Mouse (Mus musculus) adrenal gland, adult 8-10 months (tissue): ENCODE data around the gene Rprd1b. TPM values are rescaled to one million over a fixed set of nuclear protein-coding genes. Genes with fewer than 3 reads are reported as not detected.
"Not testable (repeated sequence)": the region's sequence is repeated elsewhere in the genome, so short reads cannot be mapped to it uniquely, and the experiment has no call there.

ENCODE experiments used
- DNase-seq: peaks from one replicate; pipeline ENCODE4 v3.0.0; 2022
- total RNA-seq, 4 experiments: library from RNA; stranded (reverse); gene quantifications; 2 replicates each; pipeline ENCODE4 v1.2.4; 2022

Gene Rprd1b
- total RNA-seq, 4 experiments from 2014 or later: 32.9 to 45.6 (median 40.1) TPM

DNA sequence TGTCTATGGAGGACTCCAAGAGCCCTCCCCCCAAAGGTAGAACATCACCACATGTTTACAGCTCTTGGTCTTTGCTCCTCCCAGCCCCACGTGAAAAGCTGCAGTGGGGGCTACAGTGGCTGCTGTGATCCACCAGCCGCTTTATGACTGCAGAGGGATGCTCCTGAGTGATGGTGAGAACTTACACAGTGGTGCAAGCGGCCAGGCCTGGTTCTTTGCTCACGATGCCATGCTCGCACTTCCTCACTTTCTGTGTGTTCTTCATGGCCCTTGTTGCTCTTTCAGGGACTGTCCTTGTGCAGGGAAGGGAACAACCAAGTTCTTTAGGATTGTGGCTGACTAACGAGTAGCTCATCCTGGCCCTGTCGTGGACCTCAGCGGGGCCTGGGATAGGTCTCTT, 15.2 kb downstream of the Rprd1b start:
- no peak for DNase-seq

DNA sequence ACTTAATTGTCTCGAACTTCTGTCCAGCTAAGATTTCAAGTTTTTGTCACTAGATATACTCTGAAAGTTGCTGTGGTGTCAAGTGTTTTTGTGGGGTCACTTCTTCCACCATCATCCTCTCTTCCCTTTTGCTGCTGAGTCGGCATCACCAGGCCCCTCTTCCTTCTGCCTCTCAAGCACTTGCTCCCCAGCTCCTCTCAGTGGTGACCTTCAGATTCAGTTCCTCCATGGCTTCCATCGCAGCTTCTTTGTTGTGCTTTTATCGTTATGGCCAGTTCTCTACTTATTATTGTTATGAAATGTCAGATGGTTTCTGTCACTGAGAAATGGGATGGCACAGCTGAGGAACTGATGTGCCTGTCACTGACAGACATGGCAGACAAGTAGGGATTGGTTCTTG, 17.9 kb downstream of the Rprd1b start:
- DNase-seq: no peak

DNA sequence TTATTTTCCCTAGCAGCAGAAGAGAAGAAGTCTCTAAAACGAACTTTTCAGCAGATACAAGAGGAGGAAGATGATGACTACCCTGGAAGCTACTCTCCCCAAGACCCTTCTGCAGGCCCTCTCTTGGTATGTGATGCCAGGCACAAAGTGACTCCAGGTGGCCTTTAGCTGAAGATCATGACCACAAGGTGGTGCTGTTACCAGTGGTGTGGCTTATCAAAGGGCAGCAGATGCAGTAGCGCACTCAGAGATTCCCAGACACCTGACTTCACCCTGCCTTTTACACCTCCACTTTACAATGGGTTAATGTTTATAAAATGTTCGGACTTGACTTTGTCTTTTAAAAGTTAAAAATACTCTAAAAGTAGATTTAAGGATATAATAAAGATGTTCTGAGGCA, 19.6 kb downstream of the Rprd1b start:
- no peak for DNase-seq

DNA sequence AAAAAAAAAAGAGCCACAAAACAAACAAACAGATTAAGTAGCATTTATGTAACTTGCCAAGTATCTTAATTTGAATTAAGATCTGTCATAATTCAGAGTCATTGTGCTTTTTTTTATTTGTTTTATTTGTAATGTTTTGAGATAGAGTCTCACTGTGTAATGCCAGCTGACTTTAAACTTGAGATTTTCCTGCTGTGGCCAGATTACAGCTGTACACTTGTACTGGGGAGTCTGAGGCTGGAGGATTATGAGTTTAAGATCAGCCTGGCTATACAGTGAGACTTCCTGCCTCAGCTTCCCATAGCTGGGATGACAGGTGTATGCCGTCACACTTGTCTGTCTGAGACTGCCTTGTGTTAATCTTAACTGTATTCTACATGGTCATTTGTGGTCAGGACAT, 20.4 kb downstream of the Rprd1b start:
- no peak for DNase-seq

DNA sequence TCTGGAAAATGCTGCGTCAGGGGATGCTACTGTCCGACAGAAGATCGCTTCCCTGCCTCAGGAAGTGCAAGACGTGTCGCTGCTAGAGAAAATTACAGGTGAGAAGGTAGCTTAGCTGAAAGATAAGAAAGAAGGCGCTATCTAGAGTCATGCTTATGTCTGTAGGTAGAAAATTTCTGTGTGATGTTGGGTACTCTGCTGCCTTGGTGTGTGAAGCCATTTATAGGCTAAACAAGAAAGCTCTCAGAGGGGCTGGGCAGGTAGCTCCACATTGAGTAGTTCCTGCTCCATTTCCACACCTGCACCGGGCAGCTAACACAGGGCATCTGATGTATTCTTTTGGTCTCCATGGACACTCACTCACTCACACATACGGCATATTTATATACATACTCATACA, 21.8 kb downstream of the Rprd1b start:
- DNase-seq: no peak

DNA sequence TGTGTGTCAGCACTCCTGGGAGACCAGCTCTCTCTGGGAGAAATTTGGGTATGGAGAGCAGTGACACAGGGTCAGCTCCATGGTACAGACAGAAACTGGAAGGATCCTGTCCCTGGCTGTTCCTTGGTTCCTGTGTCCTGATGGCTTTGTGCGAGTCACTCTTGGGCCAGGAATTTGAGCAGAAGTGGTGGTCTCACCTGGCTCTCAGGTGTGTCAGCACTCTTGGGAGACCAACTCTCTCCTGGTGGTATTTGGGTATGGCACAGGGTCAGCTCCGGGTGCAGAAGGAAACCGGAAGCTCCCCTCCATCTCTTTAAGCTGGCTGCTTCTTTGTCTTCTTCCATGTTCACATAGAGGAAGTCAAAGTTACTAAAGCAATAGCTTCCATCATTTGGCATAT, 26.3 kb downstream of the Rprd1b start:
- DNase-seq: no peak

DNA sequence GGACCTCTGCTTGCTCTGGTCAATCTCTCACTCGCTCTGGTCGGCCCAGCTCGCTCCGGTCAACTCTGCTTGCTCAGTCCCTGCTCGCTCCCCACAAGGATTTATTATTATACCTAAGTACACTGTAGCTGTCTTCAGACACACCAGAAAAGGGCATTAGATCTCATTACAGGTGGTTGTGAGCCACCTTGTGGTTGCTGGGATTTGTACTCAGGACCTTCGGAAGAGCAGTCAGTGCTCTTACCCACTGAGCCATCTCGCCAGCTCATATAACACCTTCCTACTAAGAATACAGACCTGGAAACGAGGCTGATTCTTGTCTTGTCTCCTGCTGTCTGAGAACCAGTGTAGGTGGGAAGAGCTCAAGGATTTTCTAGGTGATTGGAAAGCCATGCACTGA, 27.1 kb downstream of the Rprd1b start:
- DNase-seq: not testable (repeated sequence)

DNA sequence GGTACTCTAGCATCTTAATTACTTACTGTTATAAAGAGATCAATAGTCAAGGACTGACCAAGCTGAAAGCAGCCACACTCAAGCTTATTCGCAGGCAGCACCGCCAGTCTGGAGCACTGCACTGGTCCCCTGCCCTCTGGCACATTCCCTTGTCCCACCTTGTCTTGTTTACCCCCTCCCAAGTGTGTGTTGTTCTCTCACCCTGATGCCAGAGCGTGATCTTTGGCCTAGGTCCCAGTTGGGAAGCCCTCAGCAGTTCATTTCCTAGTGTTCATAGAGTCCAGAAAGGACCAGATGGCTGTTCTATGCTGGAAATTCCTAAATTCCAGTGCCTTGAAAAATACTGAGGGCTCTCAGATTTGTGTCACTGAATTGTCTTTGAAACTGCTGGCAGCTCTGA, 28.7 kb downstream of the Rprd1b start:
- DNase-seq: no peak

DNA sequence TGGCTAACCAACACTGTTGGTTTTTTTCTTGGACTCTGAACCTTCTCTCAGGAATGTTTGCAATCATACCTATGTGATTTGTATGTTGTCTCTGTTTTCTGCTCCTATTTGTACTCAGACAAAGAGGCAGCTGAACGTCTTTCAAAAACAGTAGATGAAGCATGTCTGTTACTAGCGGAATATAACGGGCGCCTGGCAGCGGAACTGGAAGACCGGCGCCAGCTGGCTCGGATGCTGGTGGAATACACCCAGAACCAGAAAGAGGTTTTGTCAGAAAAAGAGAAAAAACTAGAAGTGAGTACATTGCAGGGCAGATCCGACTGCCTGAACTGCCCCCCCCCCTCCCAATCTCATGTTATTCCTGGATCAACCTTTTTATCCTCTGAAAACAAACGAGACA, 30.2 kb downstream of the Rprd1b start:
- no peak for DNase-seq

DNA sequence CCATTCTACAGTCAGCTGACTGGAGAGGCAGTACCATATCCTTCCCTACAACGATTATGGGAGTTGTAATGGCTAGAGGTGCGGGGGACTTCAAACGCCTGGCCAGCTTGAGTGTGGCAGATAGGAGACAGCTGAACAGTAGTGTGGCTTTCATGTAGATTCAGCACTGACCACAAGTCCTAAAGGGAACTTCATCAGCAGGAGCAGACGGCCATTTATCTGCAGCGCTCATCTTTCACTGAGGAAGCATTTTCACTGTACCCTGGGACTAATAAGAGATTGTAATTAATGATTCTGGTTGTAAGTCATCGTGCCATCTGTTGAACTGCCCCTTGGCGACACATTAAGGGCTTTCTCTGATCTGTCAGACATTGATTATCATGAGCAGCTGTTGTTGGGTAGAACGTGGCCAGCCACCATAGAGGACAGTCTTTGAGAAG, 31.4 kb downstream of the Rprd1b start:
- DNase-seq: no peak

DNA sequence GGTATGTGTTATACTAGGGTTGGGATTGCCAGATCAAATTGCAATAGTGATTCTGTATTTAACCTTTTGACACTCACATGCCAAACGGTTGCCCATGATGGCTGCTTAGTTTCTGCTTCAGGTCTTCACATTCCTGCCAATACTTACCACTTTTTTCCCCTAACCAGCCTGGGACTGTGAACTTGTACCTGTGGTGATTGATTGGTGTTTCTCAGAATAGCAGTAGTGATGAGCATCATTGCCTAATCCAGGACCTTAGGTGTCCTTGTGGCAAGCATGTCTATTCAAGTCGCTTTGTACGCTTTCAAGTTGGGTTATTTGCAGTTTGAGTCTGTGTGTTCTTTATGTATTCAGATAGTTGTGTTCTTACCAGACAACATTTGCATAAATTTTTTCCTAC, 34.7 kb downstream of the Rprd1b start:
- DNase-seq: no peak

DNA sequence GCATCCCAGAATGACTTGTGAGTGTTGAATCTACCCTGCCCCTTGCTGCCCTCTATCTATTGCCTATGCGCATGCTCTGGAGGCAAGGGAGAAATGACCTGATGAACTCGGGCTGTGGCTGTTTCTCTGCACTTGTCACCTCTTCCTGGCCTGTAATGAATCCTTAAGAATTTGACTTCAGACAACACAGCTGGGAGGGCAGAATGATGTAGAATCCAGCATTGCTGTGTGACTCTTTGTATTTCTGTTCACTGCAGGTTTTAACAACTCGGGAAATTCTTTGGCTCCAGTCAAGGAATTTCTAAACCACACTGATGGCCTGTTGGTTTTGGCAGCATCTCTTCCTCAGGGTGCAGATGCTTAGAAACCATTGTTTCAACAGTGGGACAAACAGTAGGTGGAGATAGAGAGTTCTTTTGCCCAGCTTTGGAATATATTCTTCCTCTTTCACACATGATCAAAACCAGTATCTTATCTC, 36.3 kb downstream of the Rprd1b start:
- no peak for DNase-seq

DNA sequence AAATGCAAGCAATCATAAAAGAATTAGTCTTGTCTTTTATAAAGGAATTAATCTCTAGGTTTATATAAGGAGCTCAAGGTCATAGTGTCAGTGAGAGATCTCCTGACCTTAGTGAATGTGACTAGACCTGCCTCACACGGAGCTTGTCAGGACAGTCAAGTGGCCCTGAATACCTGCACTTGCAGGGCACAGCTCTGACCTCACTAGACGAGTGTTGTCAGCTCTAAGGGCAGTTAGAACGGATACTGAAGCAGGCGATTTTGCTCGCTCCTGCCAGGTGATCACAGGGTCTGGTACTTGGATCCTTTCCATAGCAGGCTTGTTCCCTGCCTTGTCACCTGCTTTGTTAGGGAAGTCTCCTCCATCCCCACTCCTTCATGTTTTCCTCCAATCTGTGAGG, 36.8 kb downstream of the Rprd1b start:
- no peak for DNase-seq

DNA sequence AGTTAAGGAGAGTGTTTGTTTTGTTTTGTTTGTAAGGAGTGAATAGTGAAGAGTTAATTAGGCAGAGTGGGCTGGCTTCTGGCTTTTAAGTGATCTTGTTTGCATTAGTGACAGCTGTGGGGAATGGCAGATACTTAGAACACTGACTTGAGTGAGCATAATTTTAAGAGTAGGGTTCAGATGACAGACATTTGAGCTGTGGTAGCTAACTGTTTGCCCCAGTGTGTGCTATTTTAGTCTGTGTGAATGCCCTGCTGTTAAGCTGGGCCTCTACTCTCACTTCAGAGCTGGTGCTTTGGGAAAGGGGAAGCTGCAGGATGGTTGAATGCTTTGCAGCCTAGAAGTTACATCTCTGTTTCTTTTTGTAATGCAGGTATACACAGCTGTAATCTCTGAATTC, 38.2 kb downstream of the Rprd1b start:
- no peak for DNase-seq

DNA sequence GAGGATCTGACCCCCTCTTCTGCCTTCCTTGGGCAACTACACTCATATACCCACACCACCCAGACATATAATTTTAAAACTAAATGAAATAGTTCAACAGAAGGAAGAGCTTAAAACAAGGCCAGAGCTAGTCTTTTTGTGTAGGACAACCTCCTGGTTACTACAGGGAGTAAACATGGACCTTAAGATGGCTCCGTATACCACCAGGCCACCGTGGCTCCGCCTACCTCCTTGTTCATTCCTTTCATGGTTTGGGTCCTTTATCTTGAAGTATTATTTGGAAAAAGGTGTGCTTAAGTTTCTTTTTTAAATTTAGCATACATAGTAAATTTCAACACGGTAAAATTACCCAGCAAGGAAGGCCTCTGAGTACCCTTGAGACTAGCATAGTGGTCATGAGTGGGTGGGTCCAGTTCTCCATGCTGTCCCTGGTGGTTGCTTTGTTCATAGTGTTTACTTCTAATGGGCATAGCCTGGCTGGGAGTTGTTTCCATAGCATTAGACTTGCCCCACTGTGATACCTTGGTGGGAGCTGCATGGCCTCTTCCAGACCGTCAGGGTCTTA, 39.0 kb downstream of the Rprd1b start:
- no peak for DNase-seq

DNA sequence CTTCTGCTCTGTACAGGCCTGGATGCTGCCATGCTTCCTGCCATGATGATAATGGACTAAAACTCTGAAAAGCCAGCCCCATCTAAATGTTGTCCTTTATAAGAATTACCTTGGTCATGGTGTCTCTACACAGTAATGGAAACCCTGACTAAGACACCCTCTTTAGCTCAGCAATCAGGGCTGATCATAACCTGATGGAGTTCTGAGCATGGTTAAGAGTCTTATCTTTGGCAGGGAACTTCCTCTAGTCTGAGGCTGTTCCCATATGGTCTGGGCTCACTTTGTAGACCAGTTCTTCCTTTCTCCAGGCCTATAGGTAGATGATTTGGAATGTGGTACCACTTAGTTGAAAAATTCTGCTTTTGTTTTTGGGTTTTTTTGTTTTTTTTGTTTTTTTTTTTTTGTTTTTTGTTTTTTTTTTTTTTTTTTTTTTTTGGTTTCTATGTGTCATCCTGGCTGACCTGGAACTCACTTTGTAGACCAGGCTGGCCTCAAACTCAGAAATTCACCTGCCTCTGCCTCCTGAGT, 40.2 kb downstream of the Rprd1b start:
- no peak for DNase-seq

DNA sequence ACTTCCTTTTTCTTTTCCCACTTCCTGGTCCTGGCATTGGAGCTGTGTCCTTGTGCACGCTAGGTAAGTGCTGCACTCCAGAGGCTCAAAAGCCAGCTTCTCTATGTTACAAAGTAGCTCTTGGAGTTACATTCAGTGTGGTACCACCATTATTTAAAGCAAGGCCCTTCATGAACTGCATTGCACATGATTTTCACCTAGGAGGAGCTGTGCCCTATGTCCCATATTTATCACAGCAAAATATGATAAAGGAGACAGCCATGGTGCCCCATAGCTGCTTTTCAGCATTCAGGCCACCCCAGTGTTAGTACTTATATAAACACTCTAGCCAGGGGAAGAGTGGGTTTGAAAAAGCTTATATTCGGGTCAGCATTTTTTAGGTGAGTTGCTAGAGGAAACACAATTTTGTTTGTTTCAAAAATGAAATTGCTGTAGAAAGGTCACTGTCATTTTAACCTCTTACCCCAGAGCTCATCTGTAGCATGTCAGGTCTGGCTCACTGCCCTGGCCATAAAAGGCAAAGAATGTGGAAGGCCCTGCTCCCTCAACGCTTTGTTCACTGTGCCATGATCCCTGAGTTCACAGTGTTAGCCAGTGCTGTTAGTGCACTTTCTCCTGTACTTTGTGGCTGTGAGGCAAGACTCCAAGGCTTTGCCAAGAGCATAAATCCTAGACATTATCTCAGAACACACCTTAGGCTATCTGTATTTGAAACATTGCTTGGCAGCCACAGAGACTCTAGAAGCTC, 42.8 kb downstream of the Rprd1b start:
- no peak for DNase-seq

DNA sequence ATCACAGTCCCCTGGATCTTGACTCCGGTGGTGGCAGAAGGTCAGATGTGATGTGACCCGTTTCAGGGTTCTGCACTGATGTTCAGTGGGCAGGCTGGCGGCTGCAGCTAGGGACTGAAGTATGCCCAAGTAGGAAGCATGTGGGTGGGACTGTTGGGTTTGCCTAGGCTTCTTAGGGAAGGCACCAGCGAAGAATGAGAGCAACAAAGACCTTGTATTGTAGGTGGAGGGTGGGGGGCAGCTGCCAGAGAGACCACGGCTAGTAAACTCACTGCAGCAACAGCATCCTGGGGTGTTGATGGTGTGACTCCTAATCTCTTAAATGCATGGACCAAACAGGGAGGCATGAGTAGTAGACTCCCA, 43.3 kb downstream of the Rprd1b start:
- no peak for DNase-seq

DNA sequence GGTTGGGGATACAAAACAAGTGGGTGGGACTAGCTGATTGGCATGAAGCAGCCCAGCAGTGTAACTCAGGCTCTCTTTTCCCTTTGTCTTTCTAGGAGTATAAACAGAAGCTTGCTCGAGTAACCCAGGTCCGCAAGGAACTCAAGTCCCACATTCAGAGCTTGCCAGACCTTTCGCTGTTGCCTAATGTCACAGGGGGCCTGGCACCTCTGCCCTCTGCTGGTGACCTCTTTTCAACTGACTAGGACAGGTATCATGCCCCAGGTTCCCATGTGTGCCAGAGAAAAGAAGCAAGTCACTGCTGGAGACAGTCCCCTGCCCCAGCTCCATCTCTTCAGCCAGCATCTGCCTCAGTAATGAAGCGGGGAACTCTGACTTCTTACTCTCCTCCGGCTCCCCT, 46.5 kb downstream of the Rprd1b start:
- DNase-seq: no peak

DNA sequence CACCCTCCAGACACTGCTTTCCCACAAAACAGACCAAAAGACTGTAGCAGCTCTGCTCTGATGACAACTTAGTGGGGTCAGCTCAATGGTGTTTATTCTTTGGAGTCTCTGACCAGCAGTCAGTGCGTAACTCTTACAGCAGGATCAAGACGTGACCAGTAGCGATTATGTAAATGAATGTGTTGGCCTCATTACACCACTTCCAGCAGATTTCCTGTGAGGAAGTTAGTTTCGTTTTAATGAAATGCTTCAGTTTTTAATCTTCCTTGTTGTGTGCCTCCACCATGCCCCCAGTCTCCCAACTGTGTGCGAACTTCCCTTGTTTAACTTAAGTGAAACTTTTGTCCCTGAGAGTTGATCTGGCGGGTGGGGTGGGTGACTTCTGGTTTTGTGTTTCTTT, 48.4 kb downstream of the Rprd1b start:
- DNase-seq: no peak

DNA sequence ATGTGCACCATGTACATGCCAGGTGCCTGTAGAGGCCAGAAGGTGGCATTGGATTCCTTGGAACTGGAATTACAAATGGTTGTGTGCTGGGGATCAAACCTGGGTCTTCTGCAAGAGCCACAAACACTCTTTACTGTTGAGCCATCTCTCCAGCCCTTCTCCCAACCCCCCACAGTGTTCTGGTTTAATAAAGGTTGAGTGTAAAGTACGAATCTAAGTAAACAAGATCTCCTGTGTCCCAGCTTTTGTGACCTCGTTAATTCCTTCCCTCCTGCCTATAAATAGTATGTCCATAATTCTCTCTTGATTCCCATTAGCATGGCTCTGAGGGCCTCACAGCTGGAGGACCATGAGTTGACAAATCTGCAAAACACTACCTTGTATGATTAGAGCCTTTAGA, 49.7 kb downstream of the Rprd1b start:
- DNase-seq: no peak

DNA sequence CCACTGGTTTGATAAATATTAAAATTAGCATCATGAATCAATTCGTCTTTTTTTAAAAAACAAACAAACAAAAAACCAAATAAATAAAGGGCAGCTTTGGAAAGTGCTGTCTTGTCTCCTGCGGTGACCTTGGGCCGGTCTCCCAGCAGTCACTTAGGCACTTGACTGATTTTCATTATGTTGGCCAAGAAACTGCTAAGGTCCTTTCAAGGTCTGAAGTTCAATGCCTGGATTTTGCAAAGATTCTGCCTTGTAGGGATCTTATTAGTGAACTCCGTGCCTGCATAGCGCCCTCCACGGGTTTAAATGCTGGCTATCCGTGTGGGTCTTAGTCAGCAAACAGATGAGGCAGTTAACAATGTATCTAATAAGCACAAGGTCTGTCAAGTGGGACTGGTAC, 50.7 kb downstream of the Rprd1b start:
- DNase-seq: no peak

DNA sequence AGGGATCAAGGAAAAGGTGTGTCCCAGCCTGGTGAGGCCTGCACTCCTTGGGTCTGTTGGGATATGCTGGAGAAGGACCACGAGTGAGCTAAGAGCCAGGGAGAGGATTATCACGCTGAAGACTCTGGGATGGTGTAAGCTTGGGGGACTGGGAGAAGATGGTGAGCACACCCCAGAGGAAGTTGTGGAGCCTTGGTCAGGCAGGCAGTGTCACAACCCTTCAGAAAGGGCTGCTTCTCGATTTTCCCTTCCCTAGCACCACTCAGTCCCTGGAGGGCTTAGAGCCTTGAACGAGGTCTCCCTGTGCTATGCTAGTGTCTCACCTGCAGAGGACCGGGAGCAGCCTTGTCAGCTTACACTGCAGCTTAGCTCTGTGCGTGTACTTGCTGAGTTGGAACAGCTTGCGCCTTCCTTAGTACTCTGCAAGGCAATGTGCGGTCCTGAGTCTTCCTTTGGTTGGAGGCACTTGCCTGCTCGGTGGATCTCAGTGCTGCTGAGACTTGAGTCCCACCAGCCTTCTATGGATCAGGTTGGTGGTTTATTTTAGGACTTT, 51.6 kb downstream of the Rprd1b start:
- DNase-seq: no peak

DNA sequence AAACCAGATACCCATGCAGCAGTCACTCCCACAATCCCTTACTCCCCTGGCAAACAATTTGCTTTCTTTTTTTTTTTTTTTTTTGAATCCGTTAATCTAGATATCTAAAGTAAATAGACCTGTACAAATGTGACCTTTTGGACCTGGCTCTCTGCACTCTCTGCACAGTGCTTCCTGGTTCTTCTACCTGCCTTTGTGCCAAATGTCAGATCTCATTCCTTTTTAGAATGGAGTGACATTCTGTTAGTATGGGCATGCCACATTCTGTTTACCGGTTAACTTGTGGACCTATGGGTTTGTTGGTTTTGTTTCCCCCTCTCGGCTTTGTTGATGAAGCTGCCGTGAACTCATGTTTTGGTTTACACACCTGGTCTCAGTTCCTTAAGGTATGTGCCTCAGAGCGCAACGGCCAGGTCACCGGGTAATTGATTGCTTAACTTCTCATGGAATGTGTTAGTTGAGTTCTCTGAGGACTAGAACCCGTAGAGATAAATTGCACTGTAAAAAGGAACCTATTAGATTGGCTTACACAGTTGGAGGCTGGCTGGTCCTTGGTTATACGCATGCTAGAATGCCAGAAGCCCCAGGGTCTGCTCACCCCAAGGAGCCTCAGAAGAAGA, 52.4 kb downstream of the Rprd1b start:
- no peak for DNase-seq
